Mouse (Mus musculus) telencephalon, adult 2 months (tissue): ENCODE data around the gene 4933414I15Rik.

Source experiments
- DNase-seq: peaks from one replicate; pipeline ENCODE4 v3.0.0-alpha.2; 2011; ENCODE audit warnings: low read depth, low spot score

4933414I15Rik gene

GRCm38 (mm10) chr11:50943506-50943905, at the start of gene 4933414I15Rik:
Gene 4933414I15Rik (minus strand): TSS chr11:50943765.
- DNase-seq = no peak

GRCm38 (mm10) chr11:50981667-50982066, 38.1 kb upstream of the 4933414I15Rik start, which contains the start of gene Olfr1377:
Gene Olfr1377 (plus strand): TSS chr11:50981967.
- DNase-seq = no peak

DNA sequence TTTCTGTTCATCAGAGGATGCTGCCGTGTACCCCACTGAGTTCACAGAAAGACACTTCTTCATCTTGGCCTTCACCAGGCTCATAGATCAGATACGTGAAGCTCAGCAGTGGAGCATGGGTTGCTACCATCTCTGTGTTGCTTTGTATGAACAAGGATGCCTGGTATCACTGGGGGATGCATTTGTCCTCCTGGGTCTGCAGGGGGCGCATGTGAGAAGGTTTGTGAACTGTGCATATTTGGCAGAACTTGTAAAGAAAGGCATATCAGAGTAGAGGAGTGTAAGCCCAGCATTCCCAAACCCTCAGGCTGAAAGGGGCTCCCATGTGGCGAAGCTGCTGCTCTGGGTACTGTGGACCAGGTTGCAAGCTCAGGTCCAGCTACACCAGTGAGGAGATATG, 33.7 kb upstream of the 4933414I15Rik start:
- no peak for DNase-seq

- no peak for DNase-seq
These were observed 22.7 kb upstream of the 4933414I15Rik start, which contains the start of gene Olfr1378 for GRCm38 (mm10) chr11:50966230-50966629. Gene Olfr1378 (plus strand): TSS chr11:50966530.

DNA sequence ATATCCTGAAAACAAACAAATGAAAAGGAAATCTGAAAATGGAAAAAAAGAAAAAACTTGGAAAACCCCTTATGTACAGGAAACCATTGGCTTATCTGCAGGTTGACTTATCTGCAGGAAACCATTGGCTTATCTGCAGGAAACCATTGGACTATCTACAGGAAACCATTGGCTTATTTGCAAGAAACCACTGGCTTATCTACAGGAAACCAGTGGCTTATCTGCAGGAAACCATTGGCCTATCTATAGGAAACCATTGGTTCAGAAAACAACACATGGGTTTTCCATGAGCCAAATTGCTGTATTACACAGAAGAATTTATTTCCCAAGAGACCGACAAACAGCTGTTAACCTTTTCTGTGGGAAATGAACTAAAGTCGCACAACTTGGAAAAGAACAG, 21.3 kb upstream of the 4933414I15Rik start:
- DNase-seq = no peak

- DNase-seq = no peak
These were observed 10.1 kb upstream of the 4933414I15Rik start, which contains the start of gene Prop1 for GRCm38 (mm10) chr11:50953665-50954064. Gene Prop1 (minus strand): TSS chr11:50953765.

DNA sequence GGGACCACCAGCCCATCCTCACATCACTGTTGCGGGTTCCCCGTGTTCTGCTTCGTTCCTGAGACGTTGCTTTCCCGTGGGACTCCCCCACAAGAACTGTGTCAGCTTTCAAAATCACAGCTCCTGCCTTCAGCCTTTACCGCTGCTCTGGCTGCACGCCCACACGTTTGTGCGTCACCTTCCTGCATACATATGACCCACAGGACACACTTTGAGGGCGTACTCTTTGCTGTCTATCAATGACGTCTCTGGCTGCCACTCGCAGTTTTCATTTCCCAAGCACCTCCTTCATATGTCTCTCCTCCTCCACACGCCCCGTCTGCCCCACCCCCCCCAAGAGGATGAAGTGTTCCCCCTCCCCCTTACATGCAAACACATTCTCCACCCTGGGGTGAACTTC, 8.7 kb upstream of the 4933414I15Rik start:
- peak; percentile 69 for DNase-seq

- no peak for DNase-seq
These were observed 1.2 kb downstream of the 4933414I15Rik start for GRCm38 (mm10) chr11:50942386-50942785.

DNA sequence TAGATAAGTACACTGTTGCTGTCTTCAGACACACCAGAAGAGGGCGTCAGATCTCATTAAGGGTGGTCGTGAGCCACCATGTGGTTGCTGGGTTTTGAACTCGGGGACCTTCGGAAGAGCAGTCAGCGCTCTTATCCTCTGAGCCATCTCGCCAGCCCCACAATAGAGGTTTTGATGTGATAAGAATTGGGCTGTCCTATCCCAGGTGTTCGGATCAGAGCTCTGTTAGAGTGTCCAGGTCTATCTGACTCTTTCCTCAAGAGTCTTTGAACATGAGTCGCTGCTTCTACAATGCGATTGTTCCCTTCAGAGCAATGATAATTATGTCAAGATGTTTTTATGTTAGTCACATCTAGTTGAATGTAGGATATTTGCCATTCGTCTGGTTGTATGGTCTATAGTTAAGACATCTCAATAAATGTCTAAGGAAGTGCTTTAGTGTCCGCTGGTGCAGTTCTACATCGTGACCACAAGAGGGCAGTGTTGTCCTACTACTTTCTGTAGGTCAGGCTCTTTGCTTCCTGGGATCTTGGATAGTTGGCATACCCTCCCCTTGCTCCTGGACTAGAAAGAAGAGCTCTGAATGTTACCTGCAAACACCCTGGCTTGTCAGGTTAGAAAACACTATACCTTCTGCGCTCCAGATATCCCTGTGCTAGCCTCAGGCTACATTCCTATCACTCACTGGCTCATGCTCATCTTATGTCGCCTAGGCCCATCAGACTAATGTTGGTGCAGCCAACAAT, 3.8 kb downstream of the 4933414I15Rik start:
- DNase-seq = peak; percentile 39

- DNase-seq = no peak
These were observed 5.1 kb downstream of the 4933414I15Rik start for GRCm38 (mm10) chr11:50938435-50938834.

GRCm38 (mm10) chr11:50932040-50932439, 11.5 kb downstream of the 4933414I15Rik start:
- no peak for DNase-seq

DNA sequence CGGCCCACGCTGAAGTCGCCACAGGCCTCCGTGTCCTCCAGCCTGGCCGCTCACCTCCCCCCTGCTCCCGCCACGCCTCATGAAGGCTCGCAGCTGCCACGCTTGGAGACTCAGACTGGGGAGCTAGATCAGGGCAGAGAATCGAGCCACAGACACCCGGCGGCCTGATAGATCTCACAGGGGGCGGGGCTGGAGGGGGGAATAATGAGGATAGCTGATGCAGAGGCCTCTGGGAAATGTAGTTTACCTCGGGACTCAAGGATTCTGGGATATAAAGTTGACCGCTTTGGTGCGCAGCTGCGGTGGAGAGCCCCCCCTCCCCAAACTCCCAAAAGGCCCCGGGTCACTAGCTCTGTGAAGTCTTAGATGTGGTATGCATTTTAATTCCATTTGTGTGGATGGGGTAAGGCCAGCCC, 12.1 kb downstream of the 4933414I15Rik start, which contains the start of gene Zfp354b:
Zfp354b (minus strand) TSS at position 183 of the 416 bp plus-strand sequence.
- peak; percentile 93 for DNase-seq

- DNase-seq = peak; percentile 19
These were observed 12.5 kb downstream of the 4933414I15Rik start for GRCm38 (mm10) chr11:50931021-50931420.

- no peak for DNase-seq
These were observed 13.0 kb downstream of the 4933414I15Rik start for GRCm38 (mm10) chr11:50930469-50931014.

DNA sequence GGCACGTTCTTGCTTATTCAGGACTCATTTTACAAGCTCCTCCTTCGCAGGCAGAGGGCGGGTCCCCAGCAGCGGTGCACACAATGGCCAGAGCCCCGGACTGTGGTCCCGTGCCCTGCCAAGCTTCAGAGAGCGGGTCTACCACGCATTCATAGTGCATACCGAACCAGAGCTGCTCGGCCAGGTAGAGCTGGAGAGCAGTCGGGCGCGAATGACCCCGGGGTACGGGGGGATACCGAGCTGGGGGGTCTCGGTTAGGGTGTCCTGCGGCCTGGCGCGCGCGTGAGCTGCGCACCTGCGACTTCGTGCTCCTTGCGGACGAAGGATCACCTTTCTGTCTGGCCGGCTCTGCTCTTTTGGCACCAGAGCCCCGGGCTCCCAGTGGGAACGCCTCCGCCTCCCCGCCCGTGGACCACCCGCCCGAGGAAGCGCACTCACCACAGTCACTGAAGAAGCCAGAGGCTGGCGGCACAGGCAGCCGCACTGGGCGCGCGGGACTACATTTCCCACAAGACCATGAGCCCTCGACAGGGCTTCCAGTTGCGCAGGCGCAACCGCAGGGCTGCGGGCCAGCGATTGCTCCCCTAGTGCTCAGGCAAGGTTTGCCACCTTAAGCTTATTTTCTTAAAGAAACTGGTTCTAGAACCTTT, 27.8 kb downstream of the 4933414I15Rik start, which contains the start of gene Zfp2:
Zfp2 (minus strand) TSS at position 495 of the 650 bp plus-strand sequence.
- peak; percentile 93 for DNase-seq

- DNase-seq = peak; percentile 49
These were observed 29.1 kb downstream of the 4933414I15Rik start for GRCm38 (mm10) chr11:50914461-50914860.

- DNase-seq = no peak
These were observed 30.3 kb downstream of the 4933414I15Rik start for GRCm38 (mm10) chr11:50913301-50913700.

- peak; percentile 82 for DNase-seq
These were observed 35.4 kb downstream of the 4933414I15Rik start for GRCm38 (mm10) chr11:50908136-50908535.

DNA sequence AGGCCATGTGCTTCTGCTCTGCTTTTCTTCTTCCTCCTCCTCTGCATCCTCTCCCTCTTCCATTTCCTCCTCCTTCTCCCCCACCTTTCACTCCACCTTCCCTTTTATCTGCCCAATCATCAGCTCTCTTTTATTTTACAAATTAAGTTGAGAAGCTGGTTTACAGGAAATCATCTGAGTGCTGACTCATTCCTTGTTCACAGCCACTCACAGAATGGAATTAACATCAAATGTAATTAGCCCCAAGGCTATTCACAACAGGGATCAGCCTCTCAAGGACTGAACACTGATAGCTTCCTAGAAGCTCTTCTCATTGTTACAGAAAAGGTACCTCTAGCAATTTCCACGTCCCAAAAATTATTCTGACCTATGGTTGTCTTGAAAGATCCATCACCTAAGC, 46.2 kb downstream of the 4933414I15Rik start:
- DNase-seq = no peak

- DNase-seq = no peak
These were observed 51.1 kb downstream of the 4933414I15Rik start for GRCm38 (mm10) chr11:50892441-50892840.
